ENCODE assay signal across 30 mouse cellular contexts in the genomic region with DNA sequence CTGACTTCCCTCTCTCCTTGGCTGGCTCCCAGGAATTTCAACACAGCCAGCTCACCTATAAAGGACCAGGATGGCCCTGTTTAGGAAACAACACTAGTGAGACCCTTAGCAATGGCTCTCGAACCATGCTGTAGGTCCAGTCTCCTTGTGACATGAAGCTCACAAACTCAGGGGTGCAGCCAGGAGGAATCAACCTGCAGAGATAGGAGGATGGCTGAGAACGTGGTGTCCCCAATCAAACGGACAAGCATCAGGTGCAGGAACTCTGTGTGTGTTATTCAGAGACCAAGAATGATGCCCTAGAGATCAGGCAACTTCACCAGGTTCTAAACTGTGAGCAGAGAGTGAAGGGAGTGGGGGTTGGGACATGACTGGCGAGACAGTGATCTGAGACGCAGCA. TPM values are rescaled to one million over a fixed set of nuclear protein-coding genes. Genes with fewer than 3 reads are reported as not detected.
DNase-seq lines count a peak whose midpoint lies in the region; ATAC-seq and TF ChIP-seq lines count a peak whose summit lies in the region.
"Had no signal": no experiment of that assay in that cellular context is flagged by ENCODE, and none has a peak within 500 bp of the region (broad histone marks: within the 10 kb centered on the region; RNA-seq: fewer than 3 reads in every experiment).

No protein-coding gene starts in this region.

- no peak overlapping the region for H3K4me2 ChIP-seq in heart, embryonic 13.5 days
- no peak overlapping the region for H3K4me2 ChIP-seq in midbrain, embryonic 11.5 days
- no peak overlapping the region for H3K4me2 ChIP-seq in midbrain, embryonic 16.5 days (ENCODE audit: low read length)
- H3K4me2 ChIP-seq: embryonic facial prominence, embryonic 13.5 days; embryonic facial prominence, embryonic 15.5 days; forebrain, embryonic 12.5 days had no signal

- H3K79me2 ChIP-seq in heart, adult 2 months (replicated peaks; ENCODE audit: control insufficient read depth, insufficient read depth, low read length), result no peaks in the 10 kb centered on the region

- peaks cover 41% of the 10 kb centered on the region for H3K4me1 ChIP-seq in heart, embryonic 10.5 days
- peaks cover 21% of the 10 kb centered on the region for H3K4me1 ChIP-seq in heart, adult 2 months (ENCODE audit: control insufficient read depth, insufficient read depth, low read length)
- peaks cover 48% of the 10 kb centered on the region for H3K4me1 ChIP-seq in heart, embryonic 13.5 days
- H3K4me1 ChIP-seq in midbrain, embryonic 11.5 days (ENCODE audit: control insufficient read depth, insufficient read depth, low read length), result no peaks in the 10 kb centered on the region
- no peaks in the 10 kb centered on the region for H3K4me1 ChIP-seq in midbrain, embryonic 16.5 days (ENCODE audit: control insufficient read depth, insufficient read depth, low read length)

- no peak overlapping the region for H3K4me3 ChIP-seq in gastrocnemius, adult 2 months
- H3K4me3 ChIP-seq in heart, embryonic 10.5 days, result no peak overlapping the region
- no peak overlapping the region for H3K4me3 ChIP-seq in heart, adult 2 months
- no peak overlapping the region for H3K4me3 ChIP-seq in heart, embryonic 13.5 days
- no peak overlapping the region for H3K4me3 ChIP-seq in midbrain, embryonic 11.5 days (ENCODE audit: low read depth, low read length)
- H3K4me3 ChIP-seq in midbrain, embryonic 16.5 days (ENCODE audit: low read depth, low read length), result no peak overlapping the region
- H3K4me3 ChIP-seq: embryonic facial prominence, embryonic 13.5 days; embryonic facial prominence, embryonic 15.5 days; erythroblast, embryonic 14.5 days; forebrain, embryonic 10.5 days; forebrain, embryonic 12.5 days had no signal

- no peaks in the 10 kb centered on the region for H3K9me3 ChIP-seq in heart, embryonic 10.5 days
- no peaks in the 10 kb centered on the region for H3K9me3 ChIP-seq in heart, embryonic 13.5 days
- H3K9me3 ChIP-seq in midbrain, embryonic 11.5 days (ENCODE audit: control insufficient read depth, low read length), result no peaks in the 10 kb centered on the region
- no peaks in the 10 kb centered on the region for H3K9me3 ChIP-seq in midbrain, embryonic 16.5 days (replicated peaks; ENCODE audit: control insufficient read depth, low read length, poor library complexity, severe bottlenecking)
- H3K9me3 ChIP-seq: embryonic facial prominence, embryonic 13.5 days; embryonic facial prominence, embryonic 15.5 days; forebrain, embryonic 12.5 days had no signal

- TF ChIP-seq CTCF in gastrocnemius, adult 2 months (IDR thresholded peaks at IDR 0.05), result no peak
- TF ChIP-seq CTCF in heart, adult 2 months (IDR thresholded peaks at IDR 0.05), result no peak

- intact Hi-C loops in gastrocnemius, adult 2 months (cut with DNase I), result loop anchor here (5.0 kb wide), 1 partner anchor 750 kb away; a partner anchor contains a TSS
- intact Hi-C loops in gastrocnemius, postnatal 36 days (cut with DNase I), result no loop called here
- intact Hi-C loops in heart, adult 2 months (cut with DNase I), result no loop called here

- no peak for TF ChIP-seq EP300 in heart, adult 2 months (IDR thresholded peaks at IDR 0.05; ENCODE audit: insufficient read depth, low read depth, low read length)

- no peak for TF ChIP-seq POLR2A in heart, adult 2 months (IDR thresholded peaks at IDR 0.05; ENCODE audit: insufficient read depth, low read depth, low read length)

- no peak for ATAC-seq in heart, embryonic 13.5 days (ENCODE audit: extremely low read depth, insufficient number of reproducible peaks, low FRiP score, low TSS enrichment)
- no peak for ATAC-seq in midbrain, embryonic 11.5 days (ENCODE audit: low FRiP score)
- ATAC-seq in midbrain, embryonic 16.5 days, result no peak
- ATAC-seq: activated CD4-positive, CD25-positive, alpha-beta regulatory T cell, adult 4 months; CD4-positive, CD25-positive, alpha-beta regulatory T cell, adult 4 months; forebrain, embryonic 14.5 days; Patski had no signal

- DNase-seq in gastrocnemius, adult 2 months, result peak; percentile 29
- no peak for DNase-seq in gastrocnemius, postnatal 36 days
- DNase-seq in heart, embryonic 10.5 days (ENCODE audit: low spot score), result no peak
- no peak for DNase-seq in heart, adult 2 months
- no peak for DNase-seq in heart, adult 8-10 months (ENCODE audit: low spot score)
- DNase-seq in midbrain, embryonic 11.5 days (ENCODE audit: low spot score, missing footprints), result peak; percentile 62
- DNase-seq: adrenal gland, adult 8-10 months; B cell, adult 2 months; cerebellum, adult 11 months; cerebellum, adult 18-20 months; cerebellum, adult 8-10 months; cerebellum, adult 9-11 months; cerebellum, postnatal 14 days; cerebellum, postnatal 36 days; embryo, embryonic 11 days had no signal

- no peaks in the 10 kb centered on the region; the same call in 1 of the 2 replicates for H3K27me3 ChIP-seq in heart, embryonic 10.5 days (ENCODE audit: insufficient read depth, poor library complexity, severe bottlenecking)
- no peaks in the 10 kb centered on the region for H3K27me3 ChIP-seq in heart, adult 2 months (ENCODE audit: control insufficient read depth, insufficient read depth, low read length)
- H3K27me3 ChIP-seq in heart, embryonic 13.5 days (replicated peaks), result no peaks in the 10 kb centered on the region
- H3K27me3 ChIP-seq in midbrain, embryonic 11.5 days (ENCODE audit: control insufficient read depth, insufficient read depth, low read length), result no peaks in the 10 kb centered on the region
- H3K27me3 ChIP-seq in midbrain, embryonic 16.5 days (ENCODE audit: control insufficient read depth, insufficient read depth, low read depth, low read length), result no peaks in the 10 kb centered on the region
- H3K27me3 ChIP-seq: CH12.LX; embryonic facial prominence, embryonic 13.5 days; embryonic facial prominence, embryonic 15.5 days; forebrain, embryonic 12.5 days; Patski had no signal

- no peak overlapping the region for H3K9ac ChIP-seq in heart, adult 2 months (ENCODE audit: low read depth, low read length)
- no peak overlapping the region for H3K9ac ChIP-seq in heart, embryonic 13.5 days
- H3K9ac ChIP-seq in midbrain, embryonic 11.5 days (ENCODE audit: low read length), result no peak overlapping the region
- H3K9ac ChIP-seq in midbrain, embryonic 16.5 days (ENCODE audit: low read depth, low read length), result no peak overlapping the region
- H3K9ac ChIP-seq: embryonic facial prominence, embryonic 13.5 days; embryonic facial prominence, embryonic 15.5 days; forebrain, embryonic 12.5 days had no signal

- no peak overlapping the region for H3K27ac ChIP-seq in gastrocnemius, adult 2 months
- peak overlapping the region; percentile 77; the same call in 1 of the 2 replicates for H3K27ac ChIP-seq in heart, embryonic 10.5 days
- no peak overlapping the region for H3K27ac ChIP-seq in heart, adult 2 months
- H3K27ac ChIP-seq in heart, embryonic 13.5 days (replicated peaks), result peak overlapping the region; percentile 84
- no peak overlapping the region for H3K27ac ChIP-seq in midbrain, embryonic 11.5 days (ENCODE audit: low read depth, low read length)
- H3K27ac ChIP-seq in midbrain, embryonic 16.5 days (ENCODE audit: low read length), result no peak overlapping the region
- H3K27ac ChIP-seq: embryonic facial prominence, embryonic 13.5 days; embryonic facial prominence, embryonic 15.5 days; forebrain, embryonic 10.5 days; forebrain, embryonic 12.5 days had no signal

- H3K36me3 ChIP-seq in heart, embryonic 10.5 days, result no peaks in the 10 kb centered on the region
- H3K36me3 ChIP-seq in heart, adult 2 months (ENCODE audit: control insufficient read depth, insufficient read depth, low read length), result no peaks in the 10 kb centered on the region
- H3K36me3 ChIP-seq in heart, embryonic 13.5 days, result no peaks in the 10 kb centered on the region
- no peaks in the 10 kb centered on the region for H3K36me3 ChIP-seq in midbrain, embryonic 11.5 days (ENCODE audit: control insufficient read depth, insufficient read depth, low read length)
- H3K36me3 ChIP-seq in midbrain, embryonic 16.5 days (ENCODE audit: control insufficient read depth, insufficient read depth, low read length), result no peaks in the 10 kb centered on the region
- H3K36me3 ChIP-seq: embryonic facial prominence, embryonic 13.5 days; embryonic facial prominence, embryonic 15.5 days; forebrain, embryonic 10.5 days; forebrain, embryonic 12.5 days; G1E had no signal

- 77% methylated on average over 5 of the region's 5 CpGs for WGBS in heart, embryonic 10.5 days
- 86% methylated on average over 5 of the region's 5 CpGs for WGBS in heart, adult 2 months
- 80% methylated on average over 5 of the region's 5 CpGs for WGBS in heart, embryonic 13.5 days
- 82% methylated on average over 5 of the region's 5 CpGs for WGBS in midbrain, embryonic 11.5 days
- WGBS in midbrain, embryonic 16.5 days, result 81% methylated on average over 5 of the region's 5 CpGs

RNA-seq across cellular contexts. Expression of a gene that starts 29.1 kb away (rescaled TPM):
- under 1 TPM; 0.20 to 0.36 TPM for total RNA-seq in gastrocnemius, adult 2 months (2021)
- total RNA-seq in gastrocnemius, postnatal 36 days (2021), result under 1 TPM; 0.23 to 0.44 TPM
- 0.49 and 1.8 TPM in 2 replicates for polyA plus RNA-seq in heart, embryonic 10.5 days (2016; fragmentation: Nextera tagmentation; extraction: Ambion mirVana)
- 1 to 10 TPM in 1 of 2 experiments, under 1 TPM in 1; 0.70 to 1.1 TPM for total RNA-seq in heart, adult 2 months (2021)
- polyA plus RNA-seq in heart, adult 2 months (2012; rRNA removed), result 2.5 and 6.3 TPM in 2 replicates
- 2.4 and 3.0 TPM in 2 replicates for polyA plus RNA-seq in heart, embryonic 13.5 days (2015; fragmentation: Nextera tagmentation; extraction: Ambion mirVana)
- total RNA-seq in heart, adult 8-10 months (2022), result 1 to 10 TPM in 3 of 4 experiments, under 1 TPM in 1; 0.54 to 2.1 (median 1.1) TPM
- polyA plus RNA-seq in midbrain, embryonic 11.5 days (2014; fragmentation: Nextera tagmentation; extraction: Ambion mirVana), result 0.33 TPM in 1 of 2 replicates, not detected in the other
- polyA plus RNA-seq in midbrain, embryonic 16.5 days (2015; fragmentation: Nextera tagmentation; extraction: Ambion mirVana), result 0.19 and 0.26 TPM in 2 replicates
- total RNA-seq: common myeloid progenitor, adult 5-6 weeks; G1E had no signal
- polyA plus RNA-seq: CD4-positive, CD25-positive, alpha-beta regulatory T cell, adult 4 months; erythroblast, embryonic 14.5 days; G1E; Patski had no signal

RNA-seq across cellular contexts. Expression of a gene that starts 38.0 kb away (rescaled TPM):
- 10 to 100 TPM; 23.7 to 32.4 TPM for total RNA-seq in gastrocnemius, adult 2 months (2021)
- total RNA-seq in gastrocnemius, postnatal 36 days (2021), result 10 to 100 TPM; 30.6 to 32.6 TPM
- polyA plus RNA-seq in heart, embryonic 10.5 days (2016; fragmentation: Nextera tagmentation; extraction: Ambion mirVana), result 59.5 and 77.0 TPM in 2 replicates
- 10 to 100 TPM; 21.2 to 22.4 TPM for total RNA-seq in heart, adult 2 months (2021)
- 26.4 and 29.3 TPM in 2 replicates for polyA plus RNA-seq in heart, adult 2 months (2012; rRNA removed)
- 50.6 and 56.1 TPM in 2 replicates for polyA plus RNA-seq in heart, embryonic 13.5 days (2015; fragmentation: Nextera tagmentation; extraction: Ambion mirVana)
- total RNA-seq in heart, adult 8-10 months (2022), result 10 to 100 TPM; 21.1 to 25.4 (median 21.4) TPM
- 57.9 and 67.4 TPM in 2 replicates for polyA plus RNA-seq in midbrain, embryonic 11.5 days (2014; fragmentation: Nextera tagmentation; extraction: Ambion mirVana)
- polyA plus RNA-seq in midbrain, embryonic 16.5 days (2015; fragmentation: Nextera tagmentation; extraction: Ambion mirVana), result 74.8 and 79.8 TPM in 2 replicates

RNA-seq across cellular contexts. Expression of a gene that starts 47.9 kb away (rescaled TPM):
- 1 to 10 TPM; 1.6 to 2.5 TPM for total RNA-seq in gastrocnemius, adult 2 months (2021)
- 1 to 10 TPM; 1.9 to 2.5 TPM for total RNA-seq in gastrocnemius, postnatal 36 days (2021)
- polyA plus RNA-seq in heart, embryonic 10.5 days (2016; fragmentation: Nextera tagmentation; extraction: Ambion mirVana), result 0.80 and 1.7 TPM in 2 replicates
- 1 to 10 TPM; 2.2 to 2.8 TPM for total RNA-seq in heart, adult 2 months (2021)
- polyA plus RNA-seq in heart, adult 2 months (2012; rRNA removed), result 2.0 and 3.2 TPM in 2 replicates
- 7.8 and 7.9 TPM in 2 replicates for polyA plus RNA-seq in heart, embryonic 13.5 days (2015; fragmentation: Nextera tagmentation; extraction: Ambion mirVana)
- 1 to 10 TPM; 1.5 to 4.7 (median 2.4) TPM for total RNA-seq in heart, adult 8-10 months (2022)
- polyA plus RNA-seq in midbrain, embryonic 11.5 days (2014; fragmentation: Nextera tagmentation; extraction: Ambion mirVana), result not detected in 2 replicates
- polyA plus RNA-seq in midbrain, embryonic 16.5 days (2015; fragmentation: Nextera tagmentation; extraction: Ambion mirVana), result 0.10 TPM in 2 replicates
- total RNA-seq: CH12.LX had no signal
- polyA plus RNA-seq: activated CD4-positive, CD25-positive, alpha-beta regulatory T cell, adult 4 months; embryonic facial prominence, embryonic 11.5 days; erythroblast, embryonic 14.5 days; forebrain, embryonic 12.5 days; forebrain, embryonic 14.5 days; G1E had no signal

Comparison
In these comparisons a context has a peak if more than half of its experiments do, and no peak if none do; other contexts are left out.
1. DNase-seq: peak in gastrocnemius, adult 2 months (single experiment) and midbrain, embryonic 11.5 days (single experiment); none in gastrocnemius, postnatal 36 days (0 of 2), heart, embryonic 10.5 days (single experiment), heart, adult 2 months (0 of 2) and heart, adult 8-10 months (single experiment).
2. H3K27ac ChIP-seq: peak in heart, embryonic 10.5 days (single experiment) and heart, embryonic 13.5 days (single experiment); none in gastrocnemius, adult 2 months (single experiment), heart, adult 2 months (single experiment), midbrain, embryonic 11.5 days (single experiment) and midbrain, embryonic 16.5 days (single experiment).